Mouse (Mus musculus): ENCODE measurements around the gene Shisa7.
"Not testable (repeated sequence)": the region's sequence is repeated elsewhere in the genome, so short reads cannot be mapped to it uniquely, and the experiment has no call there.

Shisa7 gene

DNA sequence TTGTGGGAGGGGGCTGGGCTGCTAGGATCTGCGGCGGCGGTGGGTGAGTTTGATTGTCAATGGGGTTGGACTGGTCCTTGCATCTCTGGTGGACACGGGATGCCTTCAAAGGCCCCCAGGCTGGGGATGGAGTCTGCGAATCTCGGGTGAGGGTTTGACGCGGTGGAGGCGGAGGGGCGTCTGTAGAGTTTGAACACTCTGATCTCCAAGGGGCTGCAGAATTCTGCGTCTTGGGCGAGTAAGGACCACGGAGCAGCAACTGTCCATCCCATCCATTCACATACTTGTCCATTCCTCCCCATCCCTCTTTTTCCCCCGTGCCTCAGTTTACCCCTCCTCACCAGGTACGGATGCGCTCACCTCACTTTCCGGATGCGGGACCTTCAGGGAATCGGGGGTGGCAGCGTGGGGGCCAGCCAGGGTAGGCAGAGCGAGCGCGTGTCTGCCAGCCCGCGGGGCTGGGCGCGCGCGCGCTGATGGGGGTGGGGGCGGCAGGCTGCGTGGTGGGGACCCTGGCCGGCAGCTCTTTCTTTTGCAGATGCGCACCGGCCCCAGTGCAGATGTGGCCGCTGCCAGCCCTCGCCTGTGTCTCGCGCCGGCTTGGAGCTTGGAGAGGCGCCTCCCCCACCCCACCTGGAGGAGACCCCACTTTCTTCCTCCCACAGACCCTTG, at the start of gene Shisa7:
TSS of gene Shisa7 (minus strand) at position 452 of the 672 bp plus-strand sequence.
- in situ Hi-C loops (cut with MboI, MseI) = no loop called here

DNA sequence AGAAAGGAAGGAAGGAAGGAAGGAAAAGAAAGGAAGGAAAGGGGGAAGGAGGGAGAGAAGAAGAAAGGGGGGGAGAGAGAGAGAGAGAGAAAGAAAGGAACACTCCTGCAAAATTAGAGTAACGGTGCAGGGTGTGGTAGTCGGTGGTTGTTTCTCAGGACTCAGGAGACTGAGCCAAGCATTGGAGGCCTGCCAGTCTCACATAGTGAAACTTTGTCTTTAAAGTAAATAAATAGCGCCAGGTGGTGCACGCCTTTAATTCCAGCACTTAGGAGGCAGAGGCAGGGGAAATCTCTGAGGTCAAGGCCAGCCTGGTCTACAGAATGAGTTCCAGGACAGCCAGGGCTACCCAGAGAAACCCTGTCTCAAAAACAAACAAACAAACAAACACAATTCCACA, 42.2 kb upstream of the Shisa7 start:
- in situ Hi-C loops (cut with MboI, MseI) = no loop called here

DNA sequence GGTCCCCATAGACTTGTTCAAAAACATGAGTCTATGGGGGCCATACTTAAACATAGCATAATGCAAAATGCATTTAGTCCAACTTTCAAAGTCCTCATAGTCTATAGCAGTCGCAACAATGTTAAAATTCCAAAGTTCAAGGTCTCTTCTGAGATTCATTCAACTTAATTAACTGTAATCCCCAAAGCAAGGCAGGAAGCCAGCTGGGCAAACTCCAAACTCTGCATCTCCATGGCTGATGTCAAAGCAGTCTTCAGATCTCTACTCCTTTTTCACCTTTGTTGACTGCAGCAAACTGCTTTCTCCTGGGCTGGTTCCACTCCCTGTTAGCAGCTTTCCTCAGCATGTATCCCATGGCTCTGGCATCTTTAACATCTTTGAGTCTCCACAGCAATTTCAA, 34.5 kb upstream of the Shisa7 start:
- in situ Hi-C loops (cut with MboI, MseI) = not testable (repeated sequence)

- in situ Hi-C loops (cut with MboI, MseI) = no loop called here
Observed at GRCm38 (mm10) chr7:4878186-4878585, 33.7 kb upstream of the Shisa7 start.

- in situ Hi-C loops (cut with MboI, MseI) = no loop called here
Observed at GRCm38 (mm10) chr7:4877226-4877625, 32.7 kb upstream of the Shisa7 start.

- in situ Hi-C loops (cut with MboI, MseI) = no loop called here
Observed at GRCm38 (mm10) chr7:4876753-4877221, 32.3 kb upstream of the Shisa7 start, which contains the start of gene Isoc2a. Gene Isoc2a, plus strand, starts transcription at chr7:4877153.

- in situ Hi-C loops (cut with MboI, MseI) = no loop called here
Observed at GRCm38 (mm10) chr7:4870133-4870532, 25.6 kb upstream of the Shisa7 start, which contains the start of gene Isoc2b. Gene Isoc2b, minus strand, starts transcription at chr7:4870258.

GRCm38 (mm10) chr7:4866631-4867180, 22.2 kb upstream of the Shisa7 start:
- in situ Hi-C loops (cut with MboI, MseI) = no loop called here

GRCm38 (mm10) chr7:4865579-4866493, 21.3 kb upstream of the Shisa7 start:
- in situ Hi-C loops (cut with MboI, MseI) = no loop called here

DNA sequence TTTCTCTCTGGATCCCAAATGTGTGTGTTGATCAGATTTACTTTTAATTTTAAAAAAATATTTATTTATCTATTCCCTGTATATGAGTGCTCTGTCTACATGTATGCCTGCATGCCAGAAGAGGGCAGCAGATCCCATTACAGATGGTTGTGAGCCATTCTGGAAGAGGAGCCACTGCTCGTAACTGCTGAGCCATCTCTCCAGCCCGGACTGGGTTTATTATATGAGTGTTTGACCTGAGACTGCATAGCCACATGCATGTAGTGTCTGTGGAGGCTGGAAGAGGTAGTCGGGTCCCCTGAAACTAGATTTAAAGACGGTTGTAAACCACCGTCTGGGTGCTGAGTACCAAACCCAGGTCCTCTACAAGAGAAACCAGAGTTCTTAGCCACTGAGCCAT, 20.6 kb upstream of the Shisa7 start:
- in situ Hi-C loops (cut with MboI, MseI) = no loop called here

DNA sequence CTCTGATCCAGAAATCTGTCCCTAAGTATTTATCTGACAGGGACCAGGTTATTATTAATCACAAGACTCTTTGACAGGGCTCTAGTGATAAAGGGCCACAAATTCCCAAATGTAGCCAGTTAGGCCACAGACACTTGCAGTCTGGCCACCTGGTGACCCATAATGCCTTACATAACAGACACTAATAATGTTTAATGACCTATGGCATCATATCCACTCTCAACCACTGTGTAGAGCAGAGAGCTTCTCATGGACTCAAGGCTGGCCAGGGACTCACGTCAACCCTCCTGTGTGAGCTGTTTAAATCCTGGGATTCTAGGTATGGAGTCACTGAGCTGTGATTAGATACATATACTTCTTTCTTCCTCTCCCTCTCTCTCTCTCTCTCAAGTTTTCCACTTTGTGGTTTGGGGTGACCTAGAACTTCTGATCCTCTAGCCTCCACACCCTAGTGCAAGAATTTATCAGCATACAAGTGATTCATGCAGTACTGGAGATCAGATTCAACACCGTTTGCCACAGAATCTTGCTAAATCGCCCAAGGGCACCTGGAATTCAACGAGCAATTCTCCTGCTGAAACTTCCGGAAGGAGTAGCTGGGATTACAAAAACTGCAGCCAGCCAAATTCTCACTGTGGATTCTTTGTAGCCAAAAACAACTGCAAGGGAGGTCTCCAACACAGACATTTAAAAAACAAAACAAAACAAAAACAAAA, 19.8 kb upstream of the Shisa7 start:
- in situ Hi-C loops (cut with MboI, MseI) = no loop called here

GRCm38 (mm10) chr7:4863541-4864080, 19.1 kb upstream of the Shisa7 start:
- in situ Hi-C loops (cut with MboI, MseI) = no loop called here

- in situ Hi-C loops (cut with MboI, MseI) = no loop called here
Observed at GRCm38 (mm10) chr7:4863041-4863440, 18.5 kb upstream of the Shisa7 start.

- in situ Hi-C loops (cut with MboI, MseI) = not testable (repeated sequence)
Observed at GRCm38 (mm10) chr7:4860926-4861325, 16.4 kb upstream of the Shisa7 start.

- in situ Hi-C loops (cut with MboI, MseI) = no loop called here
Observed at GRCm38 (mm10) chr7:4859418-4859978, 15.0 kb upstream of the Shisa7 start.

- in situ Hi-C loops (cut with MboI, MseI) = no loop called here
Observed at GRCm38 (mm10) chr7:4857321-4857720, 12.8 kb upstream of the Shisa7 start.

DNA sequence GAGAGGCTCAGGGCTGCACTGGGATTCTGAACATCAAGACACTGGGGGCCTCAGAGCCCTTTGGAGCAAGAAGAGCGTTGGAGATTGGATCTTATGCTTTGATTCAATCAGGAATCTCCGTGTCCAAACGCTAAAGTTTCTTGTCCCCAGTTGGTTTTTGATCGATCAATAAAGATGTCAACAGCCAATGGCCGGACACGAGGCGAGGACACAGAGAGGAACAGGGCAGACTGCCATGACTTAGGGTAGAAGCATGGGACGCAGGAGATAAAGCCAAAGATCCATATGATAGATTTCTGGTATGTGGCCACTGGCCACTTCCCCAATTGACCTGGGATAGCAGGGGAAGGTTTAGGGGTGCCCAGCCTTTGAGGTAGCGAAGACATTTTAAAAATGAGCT, 12.0 kb upstream of the Shisa7 start:
- in situ Hi-C loops (cut with MboI, MseI) = no loop called here

DNA sequence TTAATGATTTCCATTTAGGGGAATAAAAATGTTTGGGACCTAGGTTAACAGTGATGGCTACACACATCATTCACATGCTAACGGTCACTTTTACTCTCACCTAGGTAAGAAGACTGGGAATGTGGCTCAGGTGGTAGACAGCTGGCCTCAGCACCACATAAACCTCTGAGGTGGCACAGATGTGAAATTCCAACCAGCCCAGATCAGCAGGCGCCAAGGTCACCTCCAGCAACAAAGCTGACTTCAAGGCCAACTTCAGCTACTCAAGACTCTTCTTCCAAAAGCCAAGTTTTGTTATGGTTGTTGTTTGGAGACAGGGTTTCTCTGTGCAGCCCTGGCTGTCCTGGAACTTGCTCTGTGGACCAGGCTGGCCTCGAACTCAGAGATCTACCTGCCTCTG, 9.1 kb upstream of the Shisa7 start:
- in situ Hi-C loops (cut with MboI, MseI) = no loop called here

DNA sequence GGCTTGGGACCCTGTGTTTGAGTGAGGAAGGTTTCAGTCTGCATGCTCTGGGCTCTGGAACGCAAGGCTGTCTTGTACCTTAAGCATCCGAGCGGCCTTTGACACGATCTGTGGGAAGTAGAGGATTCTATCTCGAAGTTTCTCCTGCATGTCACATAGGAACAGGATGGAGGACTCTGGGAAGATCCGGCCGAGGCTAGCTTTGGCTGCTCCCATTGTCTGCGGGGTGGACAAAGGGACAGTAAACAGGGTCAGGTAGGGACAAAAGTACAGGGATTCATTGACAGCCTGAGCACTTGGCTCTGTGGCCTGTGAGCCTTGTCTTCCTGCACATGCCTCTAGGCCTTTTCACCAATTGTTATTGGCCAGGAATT, 6.8 kb upstream of the Shisa7 start:
- in situ Hi-C loops (cut with MboI, MseI) = no loop called here

- in situ Hi-C loops (cut with MboI, MseI) = no loop called here
Observed at GRCm38 (mm10) chr7:4850621-4851314, 6.3 kb upstream of the Shisa7 start.

DNA sequence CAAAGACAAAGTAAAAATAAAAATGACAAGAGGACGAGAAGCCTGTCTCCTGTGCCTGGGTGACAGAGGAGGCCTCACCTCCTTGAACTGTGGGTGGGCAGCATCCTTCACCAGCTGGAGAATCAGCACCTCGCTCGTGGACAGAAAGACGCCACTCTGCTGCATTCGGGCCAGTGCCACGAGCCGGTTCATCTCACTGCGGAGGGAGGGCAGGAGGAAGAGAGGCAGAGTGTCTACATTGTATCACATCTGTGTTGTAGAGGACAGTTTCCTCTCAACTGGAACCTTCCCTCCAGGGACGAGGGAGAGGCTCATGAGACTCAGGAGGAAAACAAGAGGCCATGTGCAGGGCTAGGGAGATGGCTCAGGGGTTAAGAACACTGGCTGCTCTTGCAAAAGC, 4.9 kb upstream of the Shisa7 start:
- in situ Hi-C loops (cut with MboI, MseI) = no loop called here

All from T-helper 2 cell (primary cell).